Mouse (Mus musculus): ENCODE results near the gene Prrt1.

The Prrt1 gene

DNA sequence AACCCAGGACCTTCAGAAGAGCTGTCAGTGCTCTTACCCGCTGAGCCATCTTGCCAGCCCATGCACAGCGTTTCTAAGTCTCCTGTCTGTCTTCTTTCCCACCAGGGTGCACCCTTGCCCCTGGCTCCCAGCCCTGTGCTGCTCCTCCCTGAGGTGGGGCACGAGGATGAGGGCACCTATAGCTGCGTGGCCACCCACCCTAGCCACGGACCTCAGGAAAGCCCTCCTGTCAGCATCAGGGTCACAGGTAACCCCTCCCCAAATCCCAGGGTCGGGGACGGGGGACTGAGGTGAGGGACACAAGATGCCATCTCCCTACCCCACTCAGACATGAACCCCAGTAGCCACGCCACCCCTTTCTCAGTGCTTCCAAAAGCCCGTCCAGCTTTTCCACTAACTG, 29.4 kb upstream of the Prrt1 start:
- no peak for DNase-seq

DNA sequence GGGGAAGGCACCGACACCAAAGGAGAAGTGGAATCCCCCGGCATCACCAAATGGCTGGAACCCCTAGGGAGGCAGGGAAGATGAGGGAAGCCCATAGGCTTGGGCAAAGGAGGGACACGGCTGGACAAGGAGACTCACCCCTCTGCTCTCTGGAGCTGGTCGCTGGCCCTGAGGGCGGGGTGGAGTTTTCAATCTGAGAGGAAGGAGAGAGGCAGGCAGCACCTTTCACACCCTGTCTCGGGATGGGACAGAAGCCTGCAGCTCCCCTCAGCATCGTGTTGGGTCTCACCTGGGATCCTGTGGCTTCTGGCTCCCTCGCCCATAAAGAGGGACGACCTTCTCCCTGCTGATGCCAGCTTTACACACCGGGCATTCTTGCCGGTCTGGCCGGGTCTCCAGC, 27.5 kb upstream of the Prrt1 start:
- no peak for DNase-seq

DNA sequence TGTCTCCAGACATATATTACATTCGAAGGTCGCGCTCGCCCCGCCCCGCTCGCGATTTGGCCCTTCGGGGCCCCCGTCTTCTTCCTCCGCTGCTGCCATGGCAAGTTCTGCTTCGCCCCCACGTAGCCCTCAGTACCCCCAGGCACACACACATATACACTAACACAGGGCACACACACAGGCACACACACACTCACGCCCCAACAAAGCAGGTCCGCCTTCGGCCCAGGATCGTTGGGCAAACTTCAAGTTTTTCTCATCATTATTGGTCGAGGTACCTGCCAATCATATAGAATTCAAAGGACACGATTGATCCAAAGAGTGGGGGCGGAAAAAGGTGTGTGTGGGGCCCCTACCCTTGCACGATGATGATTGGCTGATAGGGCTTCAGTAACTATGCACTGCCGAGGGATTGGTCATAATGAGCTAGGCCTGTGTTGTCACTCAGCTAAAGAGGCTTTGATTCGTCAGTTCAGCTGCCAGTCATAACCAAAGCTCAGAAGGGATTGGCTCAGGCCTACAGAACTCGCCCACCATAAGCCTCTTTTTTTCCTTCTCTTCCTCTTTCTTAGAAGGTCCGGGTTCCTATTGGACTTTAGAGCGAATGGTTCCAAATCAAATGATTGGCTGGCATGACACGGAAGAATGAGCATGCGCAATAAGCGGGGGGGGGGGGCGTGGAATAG, 25.8 kb upstream of the Prrt1 start, which contains the start of gene Rnf5:
Gene Rnf5, minus strand, starts transcription at position 316 of the 686 bp plus-strand sequence.
- peak; percentile 99 for DNase-seq

DNA sequence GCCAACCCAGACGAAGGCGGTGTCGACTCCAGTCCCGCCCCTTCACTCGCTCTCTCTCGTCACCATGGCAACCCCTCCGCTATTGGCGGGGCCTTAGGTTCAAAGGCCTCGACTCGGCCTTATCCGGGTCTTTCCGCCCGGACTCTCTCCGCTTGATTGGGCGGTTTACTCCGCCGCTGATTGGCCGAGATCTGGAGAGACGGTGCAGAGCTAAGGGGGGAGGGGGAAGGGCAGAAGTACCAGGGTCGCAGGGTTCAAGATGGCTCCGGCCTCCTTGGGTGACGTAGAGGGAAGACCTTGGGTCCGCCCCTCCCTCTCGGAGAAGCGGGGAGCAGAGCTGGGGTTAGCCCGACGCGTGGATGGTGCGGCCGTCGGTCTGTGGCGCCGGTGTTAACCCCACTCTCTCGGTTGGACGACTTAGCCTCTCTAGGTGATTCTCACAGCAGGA, 25.2 kb upstream of the Prrt1 start, which contains the start of gene Agpat1:
Gene Agpat1, plus strand, starts transcription at position 202 of the 448 bp plus-strand sequence.
- DNase-seq: peak; percentile 99

DNA sequence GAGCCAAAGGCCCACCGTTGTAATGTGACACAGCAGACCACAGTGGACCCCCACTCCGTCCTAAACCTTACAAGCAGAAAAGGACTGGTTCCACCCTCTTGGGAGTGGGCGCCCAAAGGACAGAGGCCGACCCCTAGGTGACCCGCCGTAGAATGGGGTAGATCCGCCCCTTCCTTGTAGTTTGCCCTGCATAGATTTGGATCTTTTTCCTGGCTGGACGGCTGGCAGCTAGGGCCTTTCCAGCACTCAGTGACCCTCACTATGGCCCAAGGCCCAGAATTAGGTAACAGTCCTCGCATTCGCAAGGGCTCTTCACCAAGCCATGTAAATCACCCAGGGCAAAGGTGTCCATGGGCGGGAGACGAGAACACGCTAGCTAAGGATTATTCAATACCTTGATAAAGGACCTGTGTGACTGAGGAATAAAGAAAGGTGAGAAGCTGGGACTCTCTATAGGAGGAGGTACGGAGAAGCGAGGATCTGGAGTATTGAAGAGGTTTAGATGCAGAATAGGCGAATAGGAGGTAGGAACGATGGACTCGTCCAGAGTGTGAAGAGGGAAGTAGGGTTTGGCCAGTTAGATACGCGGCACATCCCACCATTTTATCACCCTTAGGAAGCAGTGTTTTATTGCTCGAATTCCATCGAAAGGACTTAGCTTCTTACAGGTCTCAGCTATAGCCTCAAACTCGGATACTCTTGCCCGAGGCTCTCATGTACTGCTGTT, 24.7 kb upstream of the Prrt1 start:
- DNase-seq: peak; percentile 79

DNA sequence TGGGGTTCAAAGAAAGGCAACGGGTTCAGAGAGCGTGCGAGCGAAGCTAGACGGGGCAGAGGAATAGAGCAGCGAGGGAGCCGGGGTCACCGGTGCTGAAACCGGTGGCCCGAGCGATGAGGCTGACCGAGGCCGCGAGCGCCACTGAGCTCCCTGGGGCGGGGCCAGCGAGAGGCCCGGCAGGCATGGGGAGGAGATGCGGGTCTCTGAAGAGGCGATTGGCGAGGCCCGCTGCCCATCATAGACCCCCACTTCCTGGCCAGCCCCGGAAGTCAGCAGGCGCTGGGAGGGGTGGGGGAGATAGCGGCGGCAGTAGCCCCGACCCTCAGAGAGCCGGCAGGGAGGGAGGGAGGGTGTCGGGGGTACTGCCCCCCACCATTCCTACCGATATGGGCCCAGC, 23.7 kb upstream of the Prrt1 start:
- DNase-seq: peak; percentile 98

DNA sequence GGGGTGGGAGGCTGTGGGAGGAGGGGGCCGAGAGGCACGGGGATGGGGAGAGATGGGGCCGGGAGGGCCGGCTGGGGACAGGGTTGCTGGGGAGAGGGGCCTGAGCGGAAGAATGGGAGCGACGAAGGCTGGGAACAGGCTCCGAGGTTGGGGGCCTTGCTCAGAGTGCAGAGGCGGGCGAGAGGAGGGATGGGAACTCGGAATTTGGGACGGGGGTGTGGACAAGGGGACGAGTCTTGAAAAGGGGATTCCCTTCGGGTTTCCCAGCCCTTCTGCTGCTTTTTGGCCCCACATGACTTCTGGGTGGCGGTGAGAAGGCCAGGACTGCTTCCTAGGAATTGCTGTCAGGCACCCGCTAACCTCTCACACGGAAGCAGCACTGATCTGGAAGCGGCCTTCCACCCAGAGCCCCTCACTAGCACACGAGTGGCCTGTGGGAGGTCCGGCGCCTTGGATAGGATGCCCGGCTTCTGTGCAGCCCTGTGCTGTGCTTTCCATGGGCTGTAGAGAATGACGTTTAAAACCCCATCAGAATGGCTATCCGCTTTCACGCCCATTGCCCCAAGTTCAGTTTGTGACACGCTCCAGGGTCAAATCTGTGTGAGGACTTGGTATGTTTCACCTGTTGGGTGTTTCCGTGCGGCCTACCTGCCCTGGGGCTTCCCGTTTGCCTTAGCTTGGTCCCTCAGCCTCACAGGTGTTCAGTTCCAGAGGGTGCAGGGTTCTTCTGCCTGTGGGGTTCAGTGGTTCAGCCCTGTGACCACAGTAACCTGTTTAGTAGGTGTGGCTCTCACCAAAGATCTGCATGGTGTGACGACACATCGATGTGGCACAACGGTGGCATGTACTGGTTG, 22.9 kb upstream of the Prrt1 start:
- no peak for DNase-seq

DNA sequence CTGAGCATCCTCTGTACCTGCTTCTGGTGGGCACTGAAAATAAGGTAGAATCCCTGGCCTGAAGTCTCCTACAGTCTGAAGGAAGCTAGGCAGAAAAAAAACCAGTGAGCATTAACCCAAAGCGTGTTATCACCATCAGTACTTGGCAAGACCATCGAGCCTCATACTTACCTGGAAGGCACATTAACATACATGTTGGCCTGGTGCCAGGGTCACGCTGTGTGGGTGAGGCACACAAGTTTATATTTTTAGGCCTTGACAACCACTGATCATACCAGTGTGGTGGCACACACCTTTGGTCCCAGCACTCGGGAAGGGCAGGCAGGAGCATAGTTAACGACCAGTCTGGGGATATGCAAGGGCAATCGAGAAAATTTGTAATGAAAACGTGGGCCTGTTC, 21.3 kb upstream of the Prrt1 start:
- DNase-seq: peak; percentile 52

DNA sequence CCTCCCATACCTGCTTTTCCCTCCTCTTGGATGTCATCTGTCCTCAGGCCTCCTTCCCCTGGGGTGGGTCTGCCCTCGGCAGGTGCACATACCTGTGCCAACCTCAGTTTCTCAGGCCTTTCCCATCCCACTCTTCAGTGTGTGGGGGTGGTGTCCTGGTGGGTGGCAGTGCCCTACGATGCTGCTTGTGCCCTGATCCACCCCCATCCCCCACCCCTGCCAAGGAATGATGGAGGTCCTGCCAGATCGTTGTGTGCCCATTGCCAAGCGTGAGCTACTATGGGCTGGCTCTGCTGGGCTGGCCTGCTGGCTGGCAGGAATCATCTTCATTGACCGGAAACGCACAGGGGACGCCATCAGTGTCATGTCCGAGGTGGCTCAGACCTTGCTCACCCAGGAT, 18.3 kb upstream of the Prrt1 start:
- no peak for DNase-seq

DNA sequence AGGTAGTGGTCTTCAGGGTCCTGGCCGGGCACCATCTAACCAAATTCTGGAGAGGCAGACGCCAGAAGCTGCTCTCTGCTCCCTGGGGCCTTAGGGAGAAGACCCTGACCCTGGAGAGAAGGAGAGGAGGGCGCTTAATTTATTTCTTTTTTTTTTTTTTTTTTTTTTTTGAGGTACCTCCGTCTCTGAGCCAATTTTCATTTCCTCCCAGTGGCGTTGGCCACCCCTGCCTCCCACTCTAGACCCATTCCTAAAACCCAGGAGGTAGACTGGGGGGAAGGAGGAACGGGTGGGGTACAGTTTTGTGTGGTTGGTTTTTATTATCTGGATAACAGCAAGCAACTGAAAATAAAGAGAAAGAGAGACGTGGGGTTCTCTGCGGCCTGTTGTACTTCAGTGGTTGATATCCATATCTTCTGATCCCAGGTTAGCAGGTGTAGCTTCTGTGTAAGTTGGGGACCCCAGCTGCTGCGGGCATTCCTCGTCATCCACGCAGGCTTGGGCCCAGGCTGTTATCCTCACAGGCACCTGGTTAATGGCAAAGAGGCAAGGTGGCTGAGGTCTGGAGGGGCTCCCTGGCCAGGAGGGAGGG, 16.2 kb upstream of the Prrt1 start:
- no peak for DNase-seq

DNA sequence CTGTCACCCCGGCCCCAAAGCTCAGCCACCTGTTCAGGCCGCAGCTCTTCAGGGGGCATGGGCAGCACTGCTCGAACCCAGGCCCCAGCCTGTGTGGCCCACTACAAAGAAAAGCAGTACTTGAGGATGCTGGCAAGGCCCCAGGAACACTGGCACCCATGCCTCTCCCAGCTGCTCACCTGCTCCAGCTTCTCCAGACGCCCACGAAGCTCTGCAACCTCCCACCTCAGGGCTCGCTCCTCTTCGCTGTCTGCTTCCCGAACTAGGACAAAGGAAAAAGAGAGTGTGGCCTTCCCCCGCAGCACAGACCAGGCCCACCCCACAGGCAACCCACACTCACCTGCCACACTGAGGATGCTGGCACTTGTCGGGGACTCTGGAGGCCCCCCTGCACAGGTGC, 15.5 kb upstream of the Prrt1 start:
- no peak for DNase-seq

DNA sequence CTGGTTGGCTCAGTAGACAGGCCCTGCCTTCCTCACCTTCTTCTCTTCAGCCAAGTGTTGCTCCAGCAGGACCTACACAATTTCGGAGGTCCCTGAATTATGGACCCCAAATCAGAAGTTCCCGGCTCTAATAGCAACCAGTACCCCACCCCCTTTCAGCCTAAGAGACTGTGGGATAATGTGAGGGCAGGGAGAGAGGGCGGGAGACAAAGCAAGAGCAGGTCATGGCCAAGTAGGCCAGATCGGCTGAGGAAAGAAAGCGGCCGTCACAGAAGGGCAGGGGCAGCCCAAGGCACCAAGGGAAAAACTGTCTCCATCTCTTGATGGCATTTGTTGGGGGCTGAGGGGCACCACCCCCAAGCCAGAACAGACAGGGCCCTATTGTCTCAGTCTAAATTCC, 13.5 kb upstream of the Prrt1 start, which contains the start of gene Egfl8:
Gene Egfl8, minus strand, starts transcription at position 101 of the 400 bp plus-strand sequence.
- DNase-seq: no peak

DNA sequence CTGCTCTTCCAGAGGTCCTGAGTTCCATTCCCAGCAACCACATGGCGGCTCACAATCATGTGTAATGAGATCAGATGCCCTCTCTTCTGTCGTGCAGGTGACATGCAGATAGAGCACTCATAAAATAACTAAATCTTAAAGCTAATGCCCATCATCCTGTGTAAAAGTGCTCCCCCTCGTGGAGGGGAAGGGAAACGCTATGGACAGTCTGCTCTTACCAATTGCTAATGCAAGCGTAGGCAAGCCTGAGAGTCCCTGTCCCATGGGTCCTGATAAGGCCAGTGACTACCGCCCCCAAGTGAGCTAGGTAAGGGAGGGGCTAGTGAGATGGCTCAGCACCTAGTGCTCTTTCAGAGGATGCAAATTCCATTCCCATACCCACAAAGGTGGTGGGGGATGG, 10.3 kb upstream of the Prrt1 start:
- DNase-seq: peak; percentile 81

DNA sequence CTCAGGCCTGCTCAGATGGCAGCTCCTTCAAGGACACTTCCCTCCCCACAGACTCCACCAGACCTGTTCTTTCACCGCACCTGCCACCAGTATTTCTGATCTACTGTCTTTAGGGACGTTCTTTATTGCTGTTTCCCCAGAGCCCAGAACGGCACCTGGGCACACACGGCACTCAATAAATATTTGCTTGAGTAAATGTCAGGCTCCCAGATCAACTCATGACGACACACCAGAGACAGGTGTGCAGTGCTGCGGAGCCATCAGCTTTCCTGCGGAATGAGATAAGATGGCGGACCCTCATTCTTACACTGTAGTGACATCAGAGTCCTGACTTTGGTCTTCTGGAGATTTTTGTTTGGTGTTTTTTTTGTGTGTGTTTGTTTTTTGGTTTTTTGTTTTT, 8.3 kb upstream of the Prrt1 start:
- no peak for DNase-seq

DNA sequence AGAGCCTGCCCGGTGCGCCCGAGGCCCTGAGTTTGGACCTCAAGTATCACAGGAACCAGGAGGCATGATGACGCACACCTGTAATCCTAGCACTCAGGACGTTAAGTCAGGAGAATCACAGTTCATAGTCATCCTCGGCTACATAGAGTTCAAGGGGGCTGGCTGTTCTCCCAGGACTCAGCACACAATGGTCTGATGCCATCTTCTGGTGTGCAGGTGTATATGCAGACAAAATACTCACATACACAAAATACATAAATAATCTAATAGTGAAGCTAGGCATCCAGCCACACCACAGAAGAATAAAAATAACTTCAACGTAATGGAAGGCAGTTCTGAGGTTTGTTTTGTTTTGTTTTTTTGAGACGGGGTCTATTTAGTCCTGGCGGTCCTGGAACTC, 6.2 kb upstream of the Prrt1 start:
- DNase-seq: no peak

DNA sequence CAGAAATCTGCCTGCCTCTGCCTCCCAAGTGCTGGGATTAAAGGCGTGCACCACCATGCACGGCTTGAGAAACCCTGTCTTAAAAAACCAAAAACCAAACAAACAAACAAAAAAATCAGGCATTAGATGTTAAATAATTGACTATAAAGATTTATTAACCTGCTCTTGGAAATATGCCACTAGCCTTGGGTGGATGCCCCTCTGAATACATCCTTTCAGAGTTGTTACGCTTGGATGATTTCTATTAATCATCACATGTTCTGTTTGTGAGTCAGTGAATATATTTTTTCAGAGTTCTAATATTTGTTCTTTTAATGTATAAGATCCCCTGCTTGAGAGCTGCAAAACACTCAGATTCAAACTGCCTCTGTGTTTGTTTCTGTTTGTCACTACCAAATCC, 4.4 kb upstream of the Prrt1 start:
- DNase-seq: no peak

DNA sequence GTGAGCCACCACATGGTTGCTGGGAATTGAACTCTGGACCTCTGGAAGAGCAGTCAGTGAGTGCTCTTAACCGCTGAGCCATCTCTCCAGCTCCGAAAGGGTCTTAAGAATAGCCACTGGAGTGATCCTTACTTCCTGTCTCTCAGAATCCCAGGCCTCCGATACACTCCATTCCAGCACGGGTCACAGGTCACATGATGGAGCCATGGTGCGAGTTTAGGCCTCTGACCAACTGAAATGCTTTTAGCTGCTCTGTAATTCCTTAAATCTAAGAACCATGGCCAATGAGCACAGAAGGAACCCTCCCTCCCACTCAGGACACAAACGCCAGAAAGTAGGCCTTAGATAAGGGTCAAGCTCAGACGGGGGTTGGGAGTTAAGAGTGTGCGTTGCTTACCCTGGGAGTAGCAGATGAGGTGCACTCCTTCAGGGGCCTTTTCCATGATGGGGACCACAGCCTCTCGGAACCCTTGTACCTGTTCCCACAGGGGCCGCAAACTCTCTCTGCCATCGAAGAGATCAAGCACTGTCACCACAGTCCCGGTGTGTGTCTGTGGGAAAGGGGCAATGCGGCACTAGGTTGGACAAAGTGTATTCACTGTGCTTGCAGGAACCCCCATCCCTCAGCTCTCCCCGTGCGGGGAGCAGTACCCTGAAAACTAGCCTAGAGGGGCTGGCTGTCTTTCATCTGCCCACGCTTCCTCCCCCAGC, 3.1 kb upstream of the Prrt1 start:
- DNase-seq: no peak

DNA sequence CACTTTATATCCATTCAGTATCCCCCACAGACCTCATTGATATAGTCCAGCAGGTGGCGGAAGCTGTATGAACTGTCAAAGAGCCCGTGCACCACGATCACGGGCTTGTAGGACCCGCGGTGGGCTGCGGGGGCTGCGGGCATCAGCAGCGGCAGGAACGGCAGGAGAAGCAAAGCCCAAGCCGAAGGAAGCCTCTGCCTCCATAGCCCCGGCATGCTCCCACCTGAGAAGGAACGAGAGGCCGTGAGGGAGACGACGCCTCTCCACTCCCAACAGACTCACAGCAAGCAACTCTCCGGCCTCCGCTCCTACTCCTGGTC, 2.6 kb upstream of the Prrt1 start:
- DNase-seq: peak; percentile 58

DNA sequence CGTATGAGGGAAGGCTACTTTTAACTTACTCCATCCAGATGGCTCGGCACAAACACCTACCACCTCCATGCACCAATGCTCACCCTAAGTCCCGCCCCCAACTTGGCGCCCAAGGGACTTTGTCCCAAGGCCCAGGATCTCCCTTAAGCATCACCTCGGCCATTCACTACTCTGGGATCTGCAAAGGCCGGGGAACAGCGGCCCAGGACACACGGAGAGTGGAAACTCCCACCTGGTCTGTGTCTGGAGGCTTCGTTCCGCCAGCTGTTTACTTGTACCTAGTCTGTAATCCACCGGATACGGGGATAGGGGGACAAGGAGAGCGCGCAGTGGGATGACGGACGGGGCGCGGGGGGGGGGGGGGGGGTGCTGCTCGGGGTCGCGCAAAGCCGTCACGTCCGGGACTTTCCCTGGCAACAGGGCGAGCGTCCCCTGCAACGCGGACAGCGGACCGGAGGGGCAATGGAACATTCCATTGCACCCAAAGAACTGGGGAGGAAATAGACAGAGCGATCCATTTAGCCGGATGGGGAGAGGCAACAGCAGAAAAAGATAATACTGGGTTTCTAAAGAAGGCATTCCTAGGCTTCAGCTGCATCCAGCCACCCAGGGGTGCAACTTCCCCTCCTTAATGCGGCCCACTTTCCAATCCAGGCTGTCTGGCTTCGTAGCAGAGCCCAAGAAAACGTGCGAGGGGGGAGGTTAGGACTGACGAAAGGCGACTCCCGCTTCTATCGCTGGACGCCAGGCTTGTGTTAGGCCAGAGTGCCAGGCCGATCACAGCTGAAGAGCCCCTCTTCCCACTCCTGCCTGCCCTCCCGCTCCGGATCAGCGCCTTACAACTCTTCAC, 2.0 kb upstream of the Prrt1 start:
- DNase-seq: peak; percentile 95

DNA sequence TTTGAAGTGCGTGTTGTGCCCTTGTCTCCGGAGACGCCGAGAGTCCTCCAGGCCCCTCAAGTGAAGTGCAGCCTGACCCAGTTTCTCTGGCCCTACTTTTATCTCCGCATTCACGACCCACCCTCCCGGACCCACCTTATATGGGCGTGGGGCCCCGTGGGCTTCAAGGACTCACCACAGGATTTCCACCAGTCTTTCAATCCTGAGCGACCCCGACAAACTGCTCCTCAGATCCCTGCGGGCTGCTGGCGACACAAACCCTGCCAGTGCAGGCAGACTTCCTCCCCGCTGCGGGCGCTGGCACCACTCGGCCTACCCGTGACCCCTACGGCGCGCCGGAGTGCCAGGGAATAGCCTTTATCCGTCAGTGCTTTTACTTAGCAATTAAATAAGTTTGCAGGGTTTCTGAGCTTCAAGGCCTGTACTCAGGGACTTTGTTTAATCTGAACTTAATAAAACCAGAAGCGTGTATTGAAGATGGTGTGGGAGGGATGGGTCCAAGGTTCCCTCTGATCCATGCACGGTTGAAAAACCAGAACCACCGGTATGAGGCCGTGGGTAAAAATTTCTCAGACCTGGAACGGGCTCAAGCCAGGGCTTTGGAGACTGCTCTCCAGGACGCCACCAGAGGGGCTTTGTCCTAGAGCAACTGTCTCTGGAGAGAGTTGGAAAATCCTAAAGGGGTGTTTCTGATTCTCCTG, 1.2 kb upstream of the Prrt1 start, which contains the start of gene Ppt2:
Gene Ppt2, minus strand, starts transcription at position 568 of the 701 bp plus-strand sequence.
- peak; percentile 71 for DNase-seq

DNA sequence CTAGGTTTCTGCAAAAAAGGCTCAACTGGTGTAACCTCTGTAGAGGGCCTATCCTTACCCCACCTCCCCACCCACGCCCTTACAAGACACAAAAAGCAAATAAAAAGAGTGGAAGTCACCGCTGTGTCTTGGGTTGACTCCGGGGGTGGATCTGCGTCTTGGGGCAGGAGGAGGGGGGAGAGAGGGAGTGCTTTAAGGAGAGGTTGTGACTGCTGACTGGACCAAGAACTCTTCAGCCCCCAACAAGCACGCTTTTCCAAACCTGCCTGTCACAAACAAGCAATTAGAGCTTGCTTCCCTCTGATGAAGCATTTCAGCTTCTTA, 727 bp upstream of the Prrt1 start:
- DNase-seq: no peak
